Mouse (Mus musculus) thymus, postnatal 10 days (tissue): ENCODE measurements around the gene Ints5.
"Not testable (repeated sequence)": the region's sequence is repeated elsewhere in the genome, so short reads cannot be mapped to it uniquely, and the experiment has no call there.

Source experiments
- DNase-seq, 2 experiments: peaks; one replicate each; pipeline ENCODE4 v3.0.0; 2021; ENCODE audit warnings: low spot score in 2 of 2

The Ints5 gene

GRCm38 (mm10) chr19:8887585-8888463, 5.0 kb upstream of the Ints5 start:
- no peak for DNase-seq

- peak; percentile 94 to 96 for DNase-seq
Measured at GRCm38 (mm10) chr19:8888511-8889385, 4.1 kb upstream of the Ints5 start, which contains the start of the genes 1810009A15Rik and Gm49416. 1810009A15Rik (plus strand) TSS chr19:8888853. Gm49416 (plus strand) TSS chr19:8888926.

GRCm38 (mm10) chr19:8895397-8895960, 2.7 kb downstream of the Ints5 start:
- DNase-seq: no peak

- not testable (repeated sequence) for DNase-seq
Measured at GRCm38 (mm10) chr19:8896231-8896630, 3.4 kb downstream of the Ints5 start.

GRCm38 (mm10) chr19:8897211-8897864, 4.5 kb downstream of the Ints5 start:
- DNase-seq: not testable (repeated sequence)

- DNase-seq: peak; percentile 90 to 92
Measured at GRCm38 (mm10) chr19:8897865-8898495, 5.2 kb downstream of the Ints5 start, which contains the start of gene Ganab. Ganab (plus strand) TSS chr19:8898071.

GRCm38 (mm10) chr19:8898576-8898975, 5.8 kb downstream of the Ints5 start:
- no peak for DNase-seq

GRCm38 (mm10) chr19:8899079-8899478, 6.3 kb downstream of the Ints5 start:
- no peak for DNase-seq

- no peak for DNase-seq
Measured at GRCm38 (mm10) chr19:8903412-8903811, 10.6 kb downstream of the Ints5 start.

- no peak for DNase-seq
Measured at GRCm38 (mm10) chr19:8908531-8908930, 15.7 kb downstream of the Ints5 start.

- no peak for DNase-seq
Measured at GRCm38 (mm10) chr19:8911810-8912209, 19.0 kb downstream of the Ints5 start.

- no peak for DNase-seq
Measured at GRCm38 (mm10) chr19:8914212-8914611, 21.4 kb downstream of the Ints5 start.

- DNase-seq: no peak
Measured at GRCm38 (mm10) chr19:8919000-8919399, 26.2 kb downstream of the Ints5 start.

GRCm38 (mm10) chr19:8919684-8920072, 26.9 kb downstream of the Ints5 start:
- no peak for DNase-seq

GRCm38 (mm10) chr19:8920073-8920736, 27.4 kb downstream of the Ints5 start, which contains the start of gene B3gat3:
B3gat3 (plus strand) TSS chr19:8920374.
- peak; percentile 65 to 73 for DNase-seq

GRCm38 (mm10) chr19:8920836-8921291, 28.1 kb downstream of the Ints5 start:
- no peak for DNase-seq

- DNase-seq: no peak
Measured at GRCm38 (mm10) chr19:8921741-8922140, 28.9 kb downstream of the Ints5 start.

- no peak for DNase-seq
Measured at GRCm38 (mm10) chr19:8926766-8927165, 34.0 kb downstream of the Ints5 start.

- DNase-seq: no peak
Measured at GRCm38 (mm10) chr19:8927891-8928525, 35.2 kb downstream of the Ints5 start.
